Mouse (Mus musculus): ENCODE results near the gene Mfsd10.

The Mfsd10 gene

GRCm38 (mm10) chr5:34636481-34637287 is at the start of gene Mfsd10:
Gene Mfsd10, minus strand, starts transcription at chr5:34637212.
- DNase-seq = peak; percentile 81

GRCm38 (mm10) chr5:34670280-34670679 is 33.3 kb upstream of the Mfsd10 start:
- DNase-seq = peak; percentile 61

GRCm38 (mm10) chr5:34669493-34669892 is 32.5 kb upstream of the Mfsd10 start:
- DNase-seq = peak; percentile 50

- no peak for DNase-seq
These were observed 26.2 kb upstream of the Mfsd10 start for GRCm38 (mm10) chr5:34663231-34663630.

- DNase-seq = no peak
These were observed 24.9 kb upstream of the Mfsd10 start for GRCm38 (mm10) chr5:34661909-34662308.

- peak; percentile 46 for DNase-seq
These were observed 23.6 kb upstream of the Mfsd10 start for GRCm38 (mm10) chr5:34660591-34661130.

GRCm38 (mm10) chr5:34659686-34660590 is 22.9 kb upstream of the Mfsd10 start, which contains the start of the genes Nop14 and Grk4:
Gene Nop14, minus strand, starts transcription at chr5:34660148.
Gene Grk4, plus strand, starts transcription at chr5:34660379.
- DNase-seq = peak; percentile 100

- DNase-seq = no peak
These were observed 20.5 kb upstream of the Mfsd10 start for GRCm38 (mm10) chr5:34657556-34657955.

- DNase-seq = no peak
These were observed 17.9 kb upstream of the Mfsd10 start for GRCm38 (mm10) chr5:34654881-34655280.

GRCm38 (mm10) chr5:34652961-34653360 is 15.9 kb upstream of the Mfsd10 start:
- no peak for DNase-seq

GRCm38 (mm10) chr5:34647581-34647980 is 10.6 kb upstream of the Mfsd10 start:
- peak; percentile 69 for DNase-seq

GRCm38 (mm10) chr5:34642932-34643331 is 5.9 kb upstream of the Mfsd10 start:
- DNase-seq = peak; percentile 79

GRCm38 (mm10) chr5:34641991-34642390 is 5.0 kb upstream of the Mfsd10 start:
- peak; percentile 78 for DNase-seq

- no peak for DNase-seq
These were observed 662 bp upstream of the Mfsd10 start for GRCm38 (mm10) chr5:34637591-34638156.

- no peak for DNase-seq
These were observed 1.3 kb downstream of the Mfsd10 start for GRCm38 (mm10) chr5:34635665-34636192.

- DNase-seq = no peak
These were observed 2.1 kb downstream of the Mfsd10 start for GRCm38 (mm10) chr5:34634746-34635400.

- DNase-seq = no peak
These were observed 3.4 kb downstream of the Mfsd10 start for GRCm38 (mm10) chr5:34633641-34634040.

- no peak for DNase-seq
These were observed 4.0 kb downstream of the Mfsd10 start for GRCm38 (mm10) chr5:34632996-34633395.

- DNase-seq = peak; percentile 26
These were observed 27.0 kb downstream of the Mfsd10 start for GRCm38 (mm10) chr5:34609966-34610365.

GRCm38 (mm10) chr5:34608226-34608625 is 28.8 kb downstream of the Mfsd10 start:
- no peak for DNase-seq

- DNase-seq = no peak
These were observed 29.7 kb downstream of the Mfsd10 start for GRCm38 (mm10) chr5:34607100-34607880.
